Mouse (Mus musculus) right cerebral cortex, adult 2 months (tissue): ENCODE measurements at regions not wholly inside any gene's neighbourhood (a gene's known extent, or its start where the extent isn't known, plus 50 kb on each side); places are given as distances from the start of the nearest gene placed in this dataset.

Experiments used
- DNase-seq, 2 experiments: peaks; one replicate each; pipeline ENCODE4 v3.0.0; 2021 to 2022; ENCODE audit warnings: low spot score in 2 of 2

DNA sequence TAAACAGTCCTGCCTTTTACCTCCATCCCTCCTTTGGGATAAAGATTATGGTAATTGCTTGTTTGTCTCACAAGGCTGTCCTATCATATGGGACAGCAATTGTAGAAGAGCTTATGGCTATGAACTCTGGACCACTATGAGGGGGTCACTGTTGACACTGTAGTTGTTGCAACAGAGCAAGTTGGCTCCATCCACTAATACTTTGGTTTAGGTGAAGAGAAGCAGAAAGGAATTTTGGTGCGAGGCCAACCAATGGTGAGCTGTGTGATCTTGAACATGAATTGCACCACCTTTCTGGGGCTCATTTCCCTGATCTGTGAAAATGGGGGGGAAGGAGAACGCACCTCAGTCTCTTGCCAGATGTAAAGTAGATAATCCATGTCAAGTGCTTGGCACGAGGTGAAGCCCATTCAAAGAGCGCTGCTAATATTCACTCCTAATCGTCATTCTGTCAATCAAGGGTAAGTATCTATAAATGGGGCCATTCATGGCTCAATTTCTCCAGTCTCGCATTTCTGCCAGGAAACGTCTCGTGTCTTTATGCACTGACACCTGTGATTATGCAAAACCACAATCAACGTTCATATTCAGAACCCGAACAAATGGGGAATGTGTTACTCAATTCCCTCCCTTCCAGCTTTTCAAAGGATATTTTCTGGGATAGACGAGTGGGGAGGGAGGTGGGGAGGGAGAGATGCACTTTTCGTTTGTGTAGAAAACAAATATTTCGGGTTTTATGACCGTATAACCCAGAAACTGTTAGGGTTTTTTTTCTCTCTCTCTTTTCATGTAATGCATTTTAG, 133.3 kb upstream of the Jun start:
- no peak for DNase-seq

DNA sequence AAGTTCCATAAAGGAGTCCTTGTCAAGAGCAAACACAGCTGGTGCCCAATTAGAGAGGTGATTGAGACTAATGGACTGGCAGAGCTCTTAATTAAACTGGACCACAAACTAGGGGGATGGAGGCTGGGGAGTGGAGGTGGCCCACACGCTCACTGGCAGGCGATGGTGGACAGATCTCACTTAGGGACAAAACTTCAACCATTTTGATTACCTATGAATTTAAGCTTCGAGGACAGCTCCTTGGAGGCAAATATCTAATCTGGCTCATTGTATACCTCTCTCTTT, 133.8 kb upstream of the Jun start:
- no peak for DNase-seq

DNA sequence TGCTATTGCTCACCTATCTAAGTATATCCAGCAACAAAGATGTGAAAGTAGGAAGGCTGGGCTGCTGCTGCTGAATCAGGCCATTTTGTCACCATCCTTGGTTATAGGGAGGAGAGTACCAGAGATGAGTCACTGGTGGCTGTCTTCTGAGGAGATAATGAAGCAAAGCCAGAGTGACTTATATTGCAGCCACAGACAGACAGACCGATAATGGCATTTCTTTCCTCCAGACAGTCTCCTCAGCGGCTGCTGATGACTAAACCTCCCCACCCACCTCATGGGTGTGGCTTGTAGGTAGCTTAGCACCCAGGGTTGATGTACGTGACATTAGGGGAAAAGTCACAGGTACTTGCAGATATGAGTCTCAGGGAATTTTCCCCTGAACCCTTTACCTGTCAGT, 136.1 kb upstream of the Jun start:
- peak in 1 of 2 experiments; percentile 24 for DNase-seq

DNA sequence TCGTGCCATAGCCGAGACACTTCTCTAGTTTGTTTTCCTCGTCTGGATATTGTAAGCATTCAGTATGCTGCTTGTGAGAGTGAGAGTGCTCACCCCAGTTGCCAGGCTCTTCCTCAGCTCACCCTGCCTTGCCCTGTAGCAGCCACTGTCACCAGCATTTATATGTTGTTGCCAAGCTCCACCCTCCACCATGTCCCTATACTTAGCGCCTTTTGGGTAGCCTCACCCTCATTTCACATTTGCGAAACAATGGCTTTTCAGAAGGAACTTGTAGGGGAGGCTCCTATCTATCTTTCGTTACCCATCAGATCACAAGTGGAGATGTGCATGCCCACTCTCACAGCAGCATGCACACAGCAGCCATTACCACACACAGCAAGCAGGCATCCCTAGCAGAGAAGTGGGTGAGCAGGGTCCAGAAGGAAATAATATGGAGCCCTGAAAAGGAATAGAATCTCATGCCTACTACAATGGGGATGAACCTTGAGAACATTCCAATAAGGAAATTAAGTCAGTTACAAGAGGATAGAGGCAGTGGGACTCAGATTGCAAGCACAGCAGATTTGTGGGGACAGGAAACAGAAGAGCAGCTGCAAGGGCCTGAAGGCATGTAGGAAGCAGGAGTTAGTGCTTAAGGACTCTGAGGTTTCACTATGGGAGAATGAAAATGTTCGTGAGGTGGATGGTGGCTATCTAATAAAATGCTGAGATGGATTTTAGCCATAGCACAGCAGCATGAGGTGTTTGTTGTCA, 139.8 kb upstream of the Jun start:
- DNase-seq: no peak

DNA sequence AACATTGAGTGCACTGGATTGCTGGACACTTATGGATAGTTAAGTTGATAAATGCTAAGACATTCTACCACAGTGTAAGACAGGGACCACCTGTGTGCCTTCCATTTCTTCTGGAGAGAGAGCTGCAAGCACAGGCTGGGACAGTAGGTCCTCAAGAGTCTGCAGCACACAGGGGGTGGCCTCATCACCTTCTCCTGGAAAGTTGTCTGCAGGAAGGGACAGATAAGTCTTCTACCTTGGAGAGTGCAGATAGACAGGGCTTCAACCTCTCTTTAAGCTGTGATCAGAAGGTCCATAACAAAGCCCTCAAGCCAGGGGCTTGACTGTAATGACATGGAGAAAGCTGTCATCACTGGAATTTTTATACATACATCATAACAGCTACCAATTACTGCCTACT, 140.5 kb upstream of the Jun start:
- DNase-seq: no peak

DNA sequence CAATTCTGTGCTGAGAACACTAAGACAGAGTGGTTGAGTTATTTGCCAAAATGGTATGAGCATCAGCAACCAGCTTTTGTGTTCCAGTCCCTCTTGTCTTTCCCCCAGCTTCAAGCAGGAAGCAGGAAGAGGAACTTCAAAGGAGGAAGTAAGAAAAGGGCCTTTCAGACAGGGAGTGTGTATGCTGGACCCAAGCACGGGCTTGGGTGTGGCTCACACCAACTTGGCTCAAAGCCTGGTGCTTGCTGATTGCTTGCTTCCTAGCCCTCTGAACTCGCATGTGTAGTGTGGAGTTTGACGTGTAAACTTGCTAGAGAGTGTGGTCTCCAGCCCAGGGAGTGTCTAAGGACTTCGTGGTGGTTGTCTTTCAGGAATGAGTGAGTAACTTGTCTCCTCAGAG, 141.0 kb upstream of the Jun start:
- DNase-seq: no peak

DNA sequence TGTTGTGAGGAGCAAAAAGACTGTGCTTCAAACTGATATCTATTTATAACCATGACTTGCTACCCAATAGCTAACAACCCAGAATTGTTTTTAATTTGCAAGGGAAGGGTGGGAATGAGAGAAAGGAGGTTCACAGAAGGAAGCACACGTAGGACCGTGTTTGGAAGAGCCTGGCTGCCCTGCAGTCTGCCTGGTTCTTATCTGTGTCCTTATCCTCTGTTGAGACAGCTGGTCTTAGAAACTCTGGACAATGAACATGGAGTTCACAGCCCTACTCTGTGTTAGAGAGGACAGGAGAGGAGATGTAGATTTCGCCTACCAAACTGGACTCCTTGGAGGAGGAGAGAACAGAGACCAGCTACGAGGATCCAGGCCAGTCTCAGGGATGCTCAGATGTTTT, 141.5 kb upstream of the Jun start:
- no peak for DNase-seq

DNA sequence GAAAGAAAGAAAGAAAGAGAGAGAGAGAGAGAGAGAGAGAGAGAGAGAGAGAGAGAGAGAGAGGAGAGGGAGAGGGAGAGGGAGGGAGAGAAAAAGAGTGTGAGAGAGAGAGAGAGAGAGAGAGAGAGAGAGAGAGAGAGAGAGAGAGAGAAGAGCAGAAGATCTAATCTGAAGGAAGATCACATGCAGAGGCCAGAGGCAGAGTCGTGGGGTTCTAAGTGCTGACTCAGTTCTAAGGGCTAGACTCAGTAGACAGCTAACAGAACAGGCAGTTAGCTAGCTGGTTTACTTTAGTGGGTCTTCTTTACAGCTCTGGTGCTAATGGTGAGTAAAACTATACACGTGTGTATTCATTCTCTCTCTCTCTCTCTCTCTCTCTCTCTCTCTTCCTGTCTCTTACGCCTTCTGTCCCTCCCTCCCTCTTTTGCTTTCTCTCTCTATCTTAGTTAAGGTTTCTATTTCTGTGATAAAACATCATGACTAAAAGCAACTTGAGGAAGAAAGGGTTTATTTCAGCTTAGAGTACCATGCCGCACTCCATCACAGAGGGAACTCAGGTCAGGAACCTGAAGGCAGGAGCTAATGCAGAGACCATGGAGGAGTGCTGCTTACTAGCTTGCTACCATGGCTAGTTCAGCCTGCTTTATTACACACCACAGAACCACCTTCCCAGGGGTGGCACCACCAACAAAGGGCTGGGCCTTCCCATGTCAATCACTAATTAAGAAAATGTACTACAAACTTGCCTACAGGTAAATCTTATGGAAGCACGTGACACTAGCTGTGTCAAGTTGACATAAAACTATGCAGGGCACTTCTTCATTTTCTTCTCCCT, 142.8 kb upstream of the Jun start:
- no peak for DNase-seq

DNA sequence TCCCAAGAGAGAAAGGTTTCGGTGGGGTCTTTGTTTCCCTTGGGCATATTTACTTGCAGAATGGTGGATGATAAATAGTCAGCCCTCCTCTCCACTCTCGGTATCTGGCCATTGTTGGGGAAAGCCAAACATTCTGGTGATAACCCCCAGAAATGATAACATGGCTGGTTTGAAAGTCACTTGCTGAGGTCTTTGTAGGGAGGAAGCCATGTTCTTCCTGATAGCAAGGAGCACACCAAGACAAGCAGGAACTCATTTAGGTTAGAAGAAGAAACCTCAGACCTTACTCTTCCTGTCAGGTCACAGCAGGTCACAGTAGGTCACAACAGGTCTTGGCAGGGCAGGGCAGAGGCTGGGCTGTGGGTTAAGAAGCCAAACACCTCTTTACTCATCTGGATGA, 144.1 kb upstream of the Jun start:
- DNase-seq: no peak

DNA sequence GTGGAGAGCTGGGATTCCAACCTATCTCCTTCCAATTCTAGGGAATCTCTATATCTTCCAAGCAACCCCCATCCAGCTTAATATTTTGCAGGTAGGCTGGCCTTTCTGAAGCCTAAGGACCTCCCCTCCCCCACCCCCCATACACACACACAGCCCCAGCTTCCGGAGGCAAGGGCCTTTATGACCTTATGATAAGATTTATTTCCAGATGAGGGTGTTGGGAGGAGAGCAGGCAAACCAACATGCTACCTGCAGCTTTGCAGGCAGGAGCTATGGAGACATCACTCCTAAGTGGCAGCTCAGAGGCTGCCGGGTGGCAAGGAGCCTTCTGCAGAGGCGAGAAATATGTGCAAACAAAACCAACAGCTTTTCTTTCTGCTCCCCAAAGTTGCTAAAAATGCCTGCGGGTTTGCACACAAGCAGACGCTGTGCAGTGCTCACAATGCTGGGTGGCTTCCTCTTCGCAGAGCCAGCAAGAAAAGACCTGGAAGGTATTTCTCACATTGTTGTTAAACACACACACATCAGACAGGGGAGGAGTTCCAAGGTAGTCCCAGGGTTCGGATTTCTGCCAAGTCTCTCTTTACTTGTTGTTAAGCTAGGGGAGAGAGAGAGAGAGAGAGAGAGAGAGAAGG, 145.2 kb upstream of the Jun start:
- DNase-seq: peak; percentile 33 to 54

DNA sequence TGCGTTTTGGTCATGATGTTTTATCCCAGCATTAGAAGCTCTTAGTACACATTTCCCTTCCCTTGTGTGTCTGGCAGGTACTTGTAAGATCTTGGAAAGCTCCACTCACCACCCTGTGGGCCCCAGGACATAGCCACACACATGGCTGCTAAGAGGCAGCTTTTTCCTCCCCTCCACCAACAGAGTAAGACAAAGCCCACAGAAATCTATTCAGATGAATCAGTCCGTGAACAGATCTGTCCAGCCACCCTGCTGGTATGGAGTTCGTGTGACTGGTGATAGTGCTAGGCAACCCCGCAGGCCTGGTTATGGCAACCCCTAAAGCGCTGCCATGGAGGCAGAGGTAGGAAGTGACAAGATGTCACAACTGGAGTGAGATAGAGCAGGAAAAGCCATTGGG, 147.4 kb upstream of the Jun start:
- DNase-seq: no peak

DNA sequence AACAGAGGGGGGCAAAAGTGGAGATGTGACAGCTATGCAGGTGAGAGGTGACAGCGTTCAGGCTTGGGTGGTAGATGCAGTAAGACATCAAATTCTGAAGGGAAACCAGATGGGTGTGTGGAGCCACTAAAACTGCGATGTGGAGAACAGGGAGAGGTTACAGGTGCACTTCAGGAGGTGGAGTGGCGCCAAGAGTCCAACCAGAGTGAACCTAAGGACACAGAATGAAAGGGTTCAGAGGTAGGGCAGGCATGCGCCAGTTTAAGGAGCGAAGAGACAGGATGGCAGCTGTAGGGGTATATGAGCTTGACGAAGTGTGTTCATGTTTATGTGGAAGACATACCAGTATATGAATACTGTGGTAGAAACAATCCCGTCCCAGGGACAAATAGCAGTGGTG, 148.1 kb upstream of the Jun start:
- no peak for DNase-seq

DNA sequence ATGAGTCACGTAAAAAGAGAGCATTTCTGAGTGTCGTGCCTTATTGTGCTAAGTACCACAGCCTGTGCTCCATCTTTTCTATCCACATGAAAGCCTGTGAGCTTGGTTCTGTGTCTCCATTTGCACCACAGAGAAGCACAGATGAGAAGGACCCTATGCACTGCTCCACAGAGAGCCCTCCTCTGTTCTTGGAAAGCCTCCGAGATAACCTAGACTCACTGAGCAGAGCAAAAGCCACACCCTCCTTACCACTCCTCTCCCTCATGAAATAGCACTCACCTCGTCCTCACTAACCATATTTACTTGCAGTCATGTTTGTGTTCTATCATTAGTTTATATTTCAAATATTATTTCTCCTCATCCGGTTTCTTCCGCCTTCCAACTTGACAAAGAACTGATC, 150.5 kb upstream of the Jun start:
- DNase-seq: no peak

DNA sequence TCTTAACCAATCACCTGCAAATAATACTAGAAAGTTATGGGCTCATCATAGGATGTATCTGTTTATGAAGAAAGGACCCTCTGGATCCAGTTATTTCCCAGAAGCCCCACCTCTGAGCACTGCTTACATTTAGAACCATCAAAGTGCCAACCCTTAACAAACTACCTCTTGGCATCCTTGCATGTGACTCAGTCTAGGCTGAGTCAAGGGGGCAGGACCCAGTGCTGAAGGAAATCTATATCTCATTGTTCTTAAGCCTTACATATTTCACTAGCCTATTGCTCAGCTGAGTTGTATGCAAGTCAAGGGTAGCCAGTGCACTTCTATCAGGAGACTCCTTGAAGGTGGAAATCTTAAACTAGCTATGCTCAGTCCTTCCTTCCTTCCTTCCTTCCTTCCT, 151.6 kb upstream of the Jun start:
- no peak for DNase-seq

DNA sequence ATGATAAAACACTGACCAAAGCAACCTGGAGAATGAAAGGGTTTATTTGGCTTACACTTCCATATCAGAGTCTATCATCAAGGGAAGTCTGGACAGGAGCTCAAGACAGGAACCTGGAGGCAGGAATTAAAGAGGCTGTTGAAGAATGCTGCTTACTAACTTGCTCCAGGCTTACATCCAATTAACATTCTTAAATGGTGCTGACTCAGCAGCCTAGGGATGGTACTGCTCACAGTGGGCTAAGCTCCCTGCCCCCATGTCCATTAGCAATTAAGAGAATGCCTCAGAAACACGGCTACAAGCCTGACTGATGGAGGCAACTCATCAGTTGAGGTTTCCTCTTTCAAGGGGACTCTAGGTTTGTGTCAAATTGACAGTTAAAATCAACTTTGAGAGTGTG, 153.3 kb upstream of the Jun start:
- DNase-seq: no peak

DNA sequence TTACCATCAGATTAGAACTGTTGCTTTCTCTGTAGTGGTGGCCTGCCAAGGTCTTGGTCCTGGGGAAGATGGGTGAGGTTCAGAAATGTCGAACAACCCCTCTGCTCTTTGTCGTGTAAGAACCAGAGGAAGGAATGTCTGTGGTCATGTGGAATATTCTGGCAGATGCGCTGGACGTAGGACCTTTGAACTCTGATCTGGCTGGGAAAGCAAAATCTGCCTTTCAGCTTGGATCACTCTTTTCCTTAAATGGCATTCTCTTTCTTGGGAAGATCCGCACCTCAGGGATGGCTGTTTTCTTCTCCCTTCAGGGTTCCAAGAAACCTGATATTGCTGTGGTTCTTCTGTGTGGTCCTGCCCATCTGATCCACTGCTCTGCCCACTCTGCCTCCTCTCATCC, 155.8 kb upstream of the Jun start:
- DNase-seq: no peak

DNA sequence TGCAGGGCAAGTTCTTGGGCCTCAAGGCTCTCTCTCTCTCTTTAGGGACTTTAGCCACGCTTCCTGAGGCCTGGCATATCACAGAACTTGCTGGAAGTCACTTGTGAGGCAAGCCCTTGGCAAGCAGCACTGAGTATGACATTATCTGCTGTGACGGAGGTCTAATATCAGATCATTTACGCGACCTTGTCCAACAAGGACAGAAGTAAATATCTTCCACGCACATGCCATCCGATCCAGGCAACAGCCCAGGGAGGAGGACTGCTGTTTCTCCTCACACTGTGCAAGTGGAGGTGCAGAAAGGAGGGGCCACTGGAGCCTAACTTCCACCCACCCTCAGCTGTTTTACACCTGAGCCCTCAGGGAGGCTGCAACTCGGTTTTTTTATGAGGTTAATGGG, 156.8 kb upstream of the Jun start:
- no peak for DNase-seq

DNA sequence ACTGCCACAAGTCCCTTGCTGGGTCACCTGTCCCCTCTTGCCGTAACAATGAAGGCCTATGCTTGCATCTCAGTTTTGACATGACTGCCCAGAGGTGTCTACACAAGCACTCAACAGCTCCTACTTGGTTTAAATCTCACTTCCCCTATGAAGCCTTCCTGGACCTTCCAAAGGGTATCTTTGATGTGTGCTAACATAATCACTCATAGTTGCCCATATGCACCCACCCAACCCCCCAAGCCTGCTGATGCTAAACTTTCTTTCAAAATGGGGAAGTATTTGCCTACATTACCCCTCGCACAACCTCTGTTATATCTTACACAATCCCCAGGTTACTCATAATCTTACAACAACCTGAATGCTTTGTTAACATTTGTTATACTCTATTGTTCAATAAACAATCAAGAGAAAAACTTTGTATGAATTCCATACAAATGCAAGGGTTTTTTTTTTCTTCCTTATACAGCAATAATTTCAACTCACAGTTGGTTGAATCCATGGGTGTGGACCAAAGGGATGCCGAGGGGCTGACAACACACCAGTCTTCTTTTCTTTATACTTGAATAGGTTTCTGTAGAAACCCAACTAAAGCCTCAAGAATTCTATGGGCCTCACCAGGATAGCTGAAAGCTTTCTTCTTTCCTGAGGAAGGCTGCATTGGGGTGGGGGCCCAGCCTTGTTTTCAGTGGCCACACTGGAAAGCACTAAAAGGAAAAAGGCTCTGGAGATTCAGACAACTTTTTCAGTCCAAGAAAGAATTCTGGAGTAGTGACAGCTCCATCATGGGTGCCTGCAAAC, 157.5 kb upstream of the Jun start:
- no peak for DNase-seq

DNA sequence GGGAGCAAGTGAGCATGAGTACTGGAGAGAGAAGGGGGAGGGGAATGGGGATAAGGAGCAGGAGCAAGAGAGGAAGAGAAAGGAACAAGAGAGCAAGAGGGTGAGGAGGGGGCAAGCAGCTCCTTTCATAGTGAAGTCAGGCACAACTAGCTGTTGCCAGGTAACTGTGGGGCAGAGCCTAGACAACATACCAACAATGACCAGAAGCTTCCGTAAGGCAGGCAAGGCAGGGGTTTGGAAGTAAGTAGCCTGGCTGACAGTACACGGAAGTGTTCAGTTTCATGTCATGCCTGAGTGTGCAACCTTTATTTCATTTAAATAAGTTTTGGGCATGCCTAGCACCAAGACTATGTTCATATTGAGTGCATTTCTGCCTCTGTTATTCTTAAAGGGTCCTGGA, 160.5 kb upstream of the Jun start:
- no peak for DNase-seq

DNA sequence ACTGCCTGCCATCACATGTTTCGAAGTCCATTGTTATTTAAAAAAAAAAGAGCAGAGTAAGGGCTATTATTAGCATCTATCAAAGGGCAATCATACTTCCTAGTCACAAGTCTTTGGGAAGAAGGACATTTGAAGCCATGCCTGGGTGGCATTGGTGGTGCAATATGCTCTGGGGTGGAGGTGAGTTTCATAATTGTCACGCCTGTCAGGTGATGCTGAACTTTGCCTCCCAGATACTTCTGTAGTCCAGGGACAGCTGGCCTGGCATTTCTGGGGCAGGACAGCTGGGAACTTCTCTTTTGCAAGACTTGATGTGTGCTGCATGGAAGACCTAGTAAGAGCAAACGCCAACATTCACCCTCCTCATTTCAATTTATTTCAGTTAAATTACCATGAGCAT, 161.0 kb upstream of the Jun start:
- no peak for DNase-seq

DNA sequence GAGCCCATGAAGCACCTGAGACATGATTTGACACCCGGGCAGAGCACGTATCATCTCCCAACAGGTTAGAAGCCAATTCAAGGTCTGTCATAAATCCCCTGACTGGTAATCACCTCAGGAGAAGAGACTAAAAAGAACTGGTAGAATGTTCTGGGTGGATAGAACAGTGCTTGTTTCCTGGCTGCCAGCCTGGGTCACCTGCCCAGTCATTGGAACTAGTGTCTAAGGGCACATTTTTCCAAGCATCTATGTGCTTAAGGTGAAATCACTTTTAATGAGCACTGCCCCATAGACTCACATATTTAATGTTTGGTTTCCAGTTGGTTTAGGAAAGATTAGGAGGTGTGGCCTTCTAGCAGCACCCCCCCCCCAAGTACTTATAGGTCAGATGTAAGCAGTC, 162.0 kb upstream of the Jun start:
- DNase-seq: no peak

DNA sequence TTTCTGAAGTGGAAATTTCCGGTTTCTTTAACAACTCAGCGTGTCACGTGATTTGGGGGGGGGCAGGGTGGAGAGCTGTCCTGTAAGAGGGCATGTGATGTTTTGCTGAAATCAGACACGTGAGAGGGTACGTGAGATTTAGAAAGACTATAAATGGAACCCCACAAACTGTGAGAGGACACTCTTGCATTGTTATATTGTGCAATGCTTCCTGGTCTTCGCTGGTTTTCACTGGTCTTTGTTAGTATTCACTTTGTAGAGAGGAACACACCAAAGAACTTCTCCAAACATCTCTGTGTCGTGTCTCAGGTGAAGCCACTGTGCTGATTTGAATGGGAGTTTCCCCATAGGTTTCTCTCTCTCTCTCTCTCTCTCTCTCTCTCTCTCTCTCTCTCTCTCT, 163.2 kb upstream of the Jun start:
- DNase-seq: no peak
